Mouse (Mus musculus) lung, embryonic 15.5 days (tissue): ENCODE measurements at regions not wholly inside any gene's neighbourhood (a gene's known extent, or its start where the extent isn't known, plus 50 kb on each side); places are given as distances from the start of the nearest gene placed in this dataset.
A peak's percentile ranks its signal among the peaks of the same experiment; 100 is the strongest.

ENCODE experiments used
- ATAC-seq: fragments of 200-750 bp; cut with Nextera tagmentation; 2 replicates; pipeline ENCODE4 v1.8.0; 2017; ENCODE audit warnings: moderate number of reproducible peaks, borderline replicate concordance; ENCODE audit not compliant: low FRiP score, low TSS enrichment; ENCODE audit errors: extremely low read depth
- H3K27ac ChIP-seq: fragments of 300-500 bp; sonication (generic); 2 replicates; pipeline ENCODE4 v1.5.1; 2015; ENCODE audit warnings: moderate library complexity, mild to moderate bottlenecking, inconsistent platforms
- H3K27me3 ChIP-seq: fragments of 300-500 bp; sonication (generic); 2 replicates; pipeline ENCODE4 v1.6.1; 2015; ENCODE audit warnings: inconsistent platforms
- H3K36me3 ChIP-seq: fragments of 300-500 bp; sonication (generic); 2 replicates; pipeline ENCODE4 v1.6.1; 2015; ENCODE audit warnings: inconsistent platforms
- H3K4me1 ChIP-seq: fragments of 300-500 bp; sonication (generic); 2 replicates; pipeline ENCODE4 v1.6.1; 2015; ENCODE audit warnings: inconsistent platforms
- H3K4me2 ChIP-seq: fragments of 300-500 bp; sonication (generic); 2 replicates; pipeline ENCODE4 v1.6.1; 2015; ENCODE audit warnings: inconsistent platforms, mild to moderate bottlenecking, moderate library complexity
- H3K4me3 ChIP-seq: fragments of 300-500 bp; sonication (generic); 2 replicates; pipeline ENCODE4 v1.5.1; 2015; ENCODE audit warnings: mild to moderate bottlenecking, inconsistent platforms
- H3K9ac ChIP-seq: fragments of 300-500 bp; sonication (generic); 2 replicates; pipeline ENCODE4 v1.6.1; 2015; ENCODE audit warnings: inconsistent platforms
- H3K9me3 ChIP-seq: fragments of 300-500 bp; sonication (generic); 2 replicates; pipeline ENCODE4 v1.6.1; 2016; ENCODE audit warnings: inconsistent platforms
- WGBS: fragments of 180-500 bp; shearing (Covaris S2); methylation state at CpG from one replicate; pipeline ENCODE4 v1.1.7; 2015; 5-methylcytosine and 5-hydroxymethylcytosine counted together

GRCm38 (mm10) chr2:138838846-138839245 lies 582.5 kb downstream of the Btbd3 start:
- no peaks in the 10 kb centered on the region for H3K36me3 ChIP-seq
- no peak overlapping the region for H3K4me2 ChIP-seq
- no peaks in the 10 kb centered on the region for H3K9me3 ChIP-seq
- 59% methylated on average over 3 of the region's 3 CpGs for WGBS
- no peak for ATAC-seq
- H3K9ac ChIP-seq: no peak overlapping the region
- H3K4me1 ChIP-seq: no peaks in the 10 kb centered on the region
- no peak overlapping the region for H3K4me3 ChIP-seq
- H3K27me3 ChIP-seq: no peaks in the 10 kb centered on the region
- H3K27ac ChIP-seq: no peak overlapping the region

- Histone ChIP-seq H3K9me3 (no peaks in the 10 kb centered on the region), H3K36me3 (no peaks in the 10 kb centered on the region), H3K27ac (no peak overlapping the region), H3K4me3 (no peak overlapping the region), H3K9ac (no peak overlapping the region), H3K4me1 (no peaks in the 10 kb centered on the region), H3K27me3 (no peaks in the 10 kb centered on the region), H3K4me2 (no peak overlapping the region)
- ATAC-seq: no peak
Observed at GRCm38 (mm10) chr2:138859121-138859520, 602.8 kb downstream of the Btbd3 start.

- no peaks in the 10 kb centered on the region for H3K4me1 ChIP-seq
- no peak overlapping the region for H3K27ac ChIP-seq
- no peaks in the 10 kb centered on the region for H3K36me3 ChIP-seq
- H3K9me3 ChIP-seq: no peaks in the 10 kb centered on the region
- 54% methylated on average over 3 of the region's 3 CpGs for WGBS
- H3K9ac ChIP-seq: no peak overlapping the region
- no peak overlapping the region for H3K4me3 ChIP-seq
- no peak overlapping the region for H3K4me2 ChIP-seq
- no peak for ATAC-seq
- no peaks in the 10 kb centered on the region for H3K27me3 ChIP-seq
Observed at GRCm38 (mm10) chr2:138896563-138896962, 597.1 kb upstream of the Sptlc3 start.

GRCm38 (mm10) chr2:138897101-138897500 lies 596.6 kb upstream of the Sptlc3 start:
- no peak overlapping the region for H3K27ac ChIP-seq
- H3K4me1 ChIP-seq: no peaks in the 10 kb centered on the region
- WGBS: 27% methylated on average over 3 of the region's 3 CpGs
- H3K4me2 ChIP-seq: no peak overlapping the region
- H3K27me3 ChIP-seq: no peaks in the 10 kb centered on the region
- no peak overlapping the region for H3K4me3 ChIP-seq
- H3K36me3 ChIP-seq: no peaks in the 10 kb centered on the region
- ATAC-seq: no peak
- H3K9ac ChIP-seq: no peak overlapping the region
- H3K9me3 ChIP-seq: no peaks in the 10 kb centered on the region

GRCm38 (mm10) chr2:138937165-138937564 lies 556.5 kb upstream of the Sptlc3 start:
- no peaks in the 10 kb centered on the region for H3K9me3 ChIP-seq
- H3K4me1 ChIP-seq: no peaks in the 10 kb centered on the region
- no peak overlapping the region for H3K9ac ChIP-seq
- 79% methylated on average over 2 of the region's 2 CpGs for WGBS
- no peaks in the 10 kb centered on the region for H3K36me3 ChIP-seq
- no peaks in the 10 kb centered on the region for H3K27me3 ChIP-seq
- ATAC-seq: no peak
- H3K4me3 ChIP-seq: no peak overlapping the region
- no peak overlapping the region for H3K4me2 ChIP-seq
- no peak overlapping the region for H3K27ac ChIP-seq

GRCm38 (mm10) chr2:138939367-138939766 lies 554.3 kb upstream of the Sptlc3 start:
- Histone ChIP-seq H3K9me3 (no peaks in the 10 kb centered on the region), H3K4me3 (no peak overlapping the region), H3K36me3 (no peaks in the 10 kb centered on the region), H3K4me2 (no peak overlapping the region), H3K27ac (no peak overlapping the region), H3K9ac (no peak overlapping the region), H3K4me1 (no peaks in the 10 kb centered on the region), H3K27me3 (no peaks in the 10 kb centered on the region)
- 78% methylated on average over 2 of the region's 2 CpGs for WGBS
- no peak for ATAC-seq

GRCm38 (mm10) chr2:138966110-138966790 lies 527.5 kb upstream of the Sptlc3 start:
- no peak overlapping the region for H3K4me3 ChIP-seq
- no peak for ATAC-seq
- H3K9ac ChIP-seq: no peak overlapping the region
- H3K36me3 ChIP-seq: no peaks in the 10 kb centered on the region
- H3K27me3 ChIP-seq: no peaks in the 10 kb centered on the region
- no peaks in the 10 kb centered on the region for H3K4me1 ChIP-seq
- H3K4me2 ChIP-seq: no peak overlapping the region
- WGBS: 59% methylated on average over 3 of the region's 3 CpGs
- no peak overlapping the region for H3K27ac ChIP-seq
- H3K9me3 ChIP-seq: no peaks in the 10 kb centered on the region

- Histone ChIP-seq H3K4me1 (no peaks in the 10 kb centered on the region), H3K27ac (no peak overlapping the region), H3K4me2 (no peak overlapping the region), H3K4me3 (no peak overlapping the region), H3K9ac (no peak overlapping the region), H3K36me3 (no peaks in the 10 kb centered on the region), H3K27me3 (no peaks in the 10 kb centered on the region), H3K9me3 (no peaks in the 10 kb centered on the region)
- ATAC-seq: no peak
- WGBS: 30% methylated on average over 2 of the region's 2 CpGs
Observed at GRCm38 (mm10) chr2:138974548-138974947, 519.2 kb upstream of the Sptlc3 start.

- Histone ChIP-seq H3K27me3 (no peaks in the 10 kb centered on the region), H3K9ac (no peak overlapping the region), H3K4me2 (no peak overlapping the region), H3K9me3 (no peaks in the 10 kb centered on the region), H3K36me3 (no peaks in the 10 kb centered on the region), H3K4me1 (no peaks in the 10 kb centered on the region), H3K27ac (no peak overlapping the region), H3K4me3 (no peak overlapping the region)
- WGBS: 25% methylated on average over 1 of the region's 1 CpGs
- ATAC-seq: no peak
Observed at GRCm38 (mm10) chr2:138990031-138990430, 503.7 kb upstream of the Sptlc3 start.

GRCm38 (mm10) chr2:139032105-139032812 lies 461.5 kb upstream of the Sptlc3 start:
- H3K4me1 ChIP-seq: peaks cover 8% of the 10 kb centered on the region; the same call in 1 of the 2 replicates
- H3K4me2 ChIP-seq: no peak overlapping the region
- 33% methylated on average over 5 of the region's 5 CpGs for WGBS
- H3K4me3 ChIP-seq: no peak overlapping the region
- H3K9me3 ChIP-seq: no peaks in the 10 kb centered on the region
- H3K36me3 ChIP-seq: no peaks in the 10 kb centered on the region
- peak; percentile 94 for ATAC-seq
- no peaks in the 10 kb centered on the region for H3K27me3 ChIP-seq
- no peak overlapping the region for H3K9ac ChIP-seq
- H3K27ac ChIP-seq: peak overlapping the region; percentile 12; the same call in 1 of the 2 replicates

GRCm38 (mm10) chr2:139034800-139035199 lies 458.9 kb upstream of the Sptlc3 start:
- H3K27me3 ChIP-seq: no peaks in the 10 kb centered on the region
- no peak overlapping the region for H3K9ac ChIP-seq
- H3K4me1 ChIP-seq: peaks cover 8% of the 10 kb centered on the region; the same call in 1 of the 2 replicates
- H3K9me3 ChIP-seq: no peaks in the 10 kb centered on the region
- H3K36me3 ChIP-seq: no peaks in the 10 kb centered on the region
- no peak overlapping the region for H3K27ac ChIP-seq
- 46% methylated on average over 3 of the region's 3 CpGs for WGBS
- no peak overlapping the region for H3K4me3 ChIP-seq
- ATAC-seq: no peak
- H3K4me2 ChIP-seq: no peak overlapping the region

- Histone ChIP-seq H3K4me3 (no peak overlapping the region), H3K9ac (no peak overlapping the region), H3K4me2 (no peak overlapping the region), H3K9me3 (no peaks in the 10 kb centered on the region), H3K27me3 (no peaks in the 10 kb centered on the region), H3K36me3 (no peaks in the 10 kb centered on the region), H3K4me1 (peaks cover 8% of the 10 kb centered on the region; the same call in 1 of the 2 replicates), H3K27ac (peak overlapping the region; percentile 69)
- peak; percentile 81; the same call in 1 of the 2 replicates for ATAC-seq
- WGBS: 38% methylated on average over 3 of the region's 3 CpGs
Observed at GRCm38 (mm10) chr2:139041671-139042273, 451.9 kb upstream of the Sptlc3 start.
